Mouse (Mus musculus) cerebellum, adult 2 months (tissue): ENCODE results near the gene Fgfr2.

Source experiments
- CTCF ChIP-seq: fragments of 200-500 bp; IDR thresholded peaks from 2 replicates; pipeline ENCODE4 v1.5.1; 2011; ENCODE audit warnings: low read depth, mild to moderate bottlenecking, control low read depth, low read length, moderate library complexity, borderline replicate concordance; ENCODE audit not compliant: insufficient read depth
- POLR2A ChIP-seq: fragments of 200-500 bp; IDR thresholded peaks from 2 replicates; pipeline ENCODE4 v1.6.1; 2011; ENCODE audit warnings: low read length, control low read depth, borderline replicate concordance; ENCODE audit not compliant: insufficient read depth

DNA sequence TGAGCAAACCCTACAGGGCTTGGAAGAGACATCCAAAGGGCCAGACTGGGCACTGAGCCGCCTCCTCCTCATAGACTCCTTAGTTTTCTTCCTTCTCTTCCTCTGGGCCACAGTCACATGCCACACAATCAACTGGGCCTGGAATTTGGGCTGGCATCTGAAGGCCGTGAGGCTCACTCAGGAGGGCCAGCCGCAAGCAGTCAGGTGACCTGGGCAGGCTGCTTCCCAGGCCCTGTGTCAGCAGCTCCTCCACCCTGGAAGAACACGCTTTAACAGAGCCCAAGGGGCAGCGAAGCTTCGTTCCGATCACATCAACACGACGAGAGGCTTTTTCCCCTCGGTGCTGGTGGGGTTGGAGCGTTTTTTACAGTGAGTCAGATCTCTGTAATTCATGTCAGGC, 320.5 kb downstream of the Fgfr2 start:
- no peak for TF ChIP-seq CTCF
- TF ChIP-seq POLR2A, result no peak
